Mouse (Mus musculus): ENCODE measurements around the gene Pkdcc.
A peak's percentile ranks its signal among the peaks of the same experiment; 100 is the strongest.

The Pkdcc gene

DNA sequence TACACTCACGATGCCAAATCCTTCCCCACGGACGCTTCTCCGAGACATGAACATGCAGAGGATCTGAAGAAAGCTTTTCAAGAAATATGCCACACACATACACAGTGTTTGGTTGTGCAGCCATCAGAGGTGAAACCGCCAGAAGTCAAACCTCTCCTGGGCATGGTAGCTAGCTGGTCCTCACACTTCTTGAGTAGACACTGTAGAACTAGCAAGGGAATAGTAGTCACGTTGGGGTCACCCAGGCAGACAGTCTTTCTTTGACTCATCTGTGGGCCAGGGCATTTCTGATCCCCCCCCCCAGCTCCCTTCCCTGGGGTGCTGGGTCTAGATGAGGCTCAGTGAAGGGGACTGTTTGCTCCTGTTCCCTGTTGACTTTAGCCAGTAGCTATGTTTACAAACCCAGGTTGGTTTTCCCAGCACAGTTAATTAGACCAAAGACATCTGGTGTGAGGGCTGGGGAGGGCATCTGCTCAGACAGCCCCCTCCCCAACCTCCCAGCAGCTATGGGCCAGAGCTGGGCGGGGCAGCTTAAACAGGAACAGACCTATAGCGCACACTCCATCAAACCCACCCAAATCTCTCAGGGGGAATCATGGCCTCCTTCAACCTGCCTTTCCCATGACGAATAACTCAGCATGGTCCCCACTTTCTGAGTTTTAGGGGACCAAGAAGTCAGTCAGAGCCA is 1.7 kb upstream of the Pkdcc start:
- no peak for DNase-seq

DNA sequence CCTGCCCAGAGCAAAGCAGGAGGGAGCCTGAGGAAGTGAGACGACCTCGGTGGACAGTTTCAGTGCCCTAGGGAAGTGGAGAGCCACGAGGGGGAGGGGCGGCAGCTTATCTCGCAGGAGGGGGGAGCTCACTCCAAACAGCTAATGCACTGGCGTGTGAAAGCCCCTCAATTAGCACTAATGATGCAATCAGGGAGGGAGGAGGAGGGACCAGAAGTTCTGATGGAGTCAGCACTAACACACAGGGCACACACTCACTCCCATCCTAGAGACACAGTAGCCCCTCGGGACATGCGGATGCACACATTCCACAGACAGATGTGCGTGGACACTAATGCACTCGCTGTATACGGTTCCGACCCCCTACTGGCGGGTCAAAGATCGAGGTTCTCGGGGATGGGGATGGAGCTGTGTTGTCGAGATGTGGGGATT is 915 bp upstream of the Pkdcc start:
- peak; percentile 64 for DNase-seq

DNA sequence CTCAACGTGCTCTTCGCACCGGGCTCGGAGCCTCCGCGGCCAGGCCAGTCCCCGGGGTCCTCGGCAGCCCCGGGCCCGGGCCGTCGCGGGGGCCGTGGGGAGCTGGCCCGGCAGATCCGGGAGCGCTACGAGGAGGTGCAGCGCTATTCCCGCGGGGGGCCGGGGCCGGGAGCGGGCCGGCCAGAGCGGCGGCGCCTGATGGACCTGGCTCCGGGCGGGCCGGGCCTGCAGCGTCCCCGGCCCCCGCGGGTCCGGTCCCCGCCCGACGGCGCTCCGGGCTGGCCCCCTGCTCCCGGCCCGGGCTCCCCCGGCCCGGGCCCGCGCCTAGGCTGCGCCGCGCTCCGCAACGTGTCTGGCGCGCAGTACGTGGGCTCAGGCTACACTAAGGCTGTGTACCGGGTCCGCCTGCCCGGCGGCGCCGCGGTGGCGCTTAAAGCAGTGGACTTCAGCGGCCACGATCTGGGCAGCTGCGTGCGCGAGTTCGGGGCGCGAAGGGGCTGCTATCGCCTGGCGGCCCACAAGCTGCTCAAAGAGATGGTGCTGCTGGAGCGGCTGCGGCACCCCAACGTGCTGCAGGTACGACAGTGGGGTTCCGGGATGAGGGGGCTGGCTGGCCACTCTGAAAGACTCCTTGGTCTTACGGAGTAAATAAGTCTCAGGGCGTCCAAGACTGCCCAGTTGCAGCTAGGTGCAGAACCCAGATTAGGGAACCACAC is 595 bp downstream of the Pkdcc start:
- no peak for DNase-seq

DNA sequence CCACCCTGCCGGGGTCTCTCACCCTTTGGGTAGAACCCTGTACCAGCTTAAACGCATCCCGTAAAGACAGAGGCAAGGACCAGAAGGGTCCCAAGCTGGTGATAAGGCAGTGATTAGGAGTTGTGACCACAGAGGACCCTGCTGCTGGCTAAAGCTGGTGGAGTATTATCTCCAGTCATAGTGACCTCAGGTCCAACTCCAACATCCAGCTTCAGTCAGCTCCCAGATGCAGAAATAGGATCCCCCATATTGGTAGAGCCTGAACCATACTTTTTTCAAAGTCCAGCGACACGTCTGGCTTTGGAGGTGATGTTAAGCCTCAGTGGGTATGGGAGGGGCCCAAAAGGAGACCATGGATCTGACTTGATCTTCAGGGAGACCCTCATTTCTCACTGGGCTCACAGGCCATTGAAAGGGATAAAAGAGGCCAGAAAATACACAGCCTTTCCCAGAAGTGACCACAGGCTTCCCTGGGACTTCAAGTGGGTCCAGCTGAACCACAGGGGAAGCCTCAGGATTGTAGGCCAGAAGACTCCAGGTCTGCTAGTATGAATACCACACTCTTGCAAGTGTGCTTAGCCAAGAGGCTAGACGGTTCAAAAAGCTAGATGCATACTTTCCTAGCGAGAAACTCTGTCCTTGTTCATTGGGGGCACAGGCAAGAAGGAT is 1.3 kb downstream of the Pkdcc start:
- DNase-seq, result no peak

DNA sequence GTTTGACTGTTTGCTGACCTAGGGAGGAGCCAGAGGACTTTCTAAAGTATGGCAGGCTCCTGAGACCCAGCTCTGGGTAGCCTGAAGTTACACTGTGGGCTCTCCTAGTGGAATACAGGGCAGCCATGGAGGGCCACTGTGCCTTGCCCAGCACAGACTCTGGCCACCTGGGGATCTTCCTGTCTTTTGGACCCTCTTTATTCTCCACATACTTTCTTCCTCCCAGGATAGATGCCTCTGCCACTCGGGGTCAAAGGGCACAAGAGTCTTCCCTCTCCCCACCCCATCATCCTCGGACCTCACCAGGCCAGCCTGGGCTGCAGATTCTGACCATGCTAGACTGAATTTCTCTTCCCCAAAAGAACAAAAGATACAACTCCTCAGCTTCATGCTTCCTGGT is 3.1 kb downstream of the Pkdcc start:
- DNase-seq, result no peak

DNA sequence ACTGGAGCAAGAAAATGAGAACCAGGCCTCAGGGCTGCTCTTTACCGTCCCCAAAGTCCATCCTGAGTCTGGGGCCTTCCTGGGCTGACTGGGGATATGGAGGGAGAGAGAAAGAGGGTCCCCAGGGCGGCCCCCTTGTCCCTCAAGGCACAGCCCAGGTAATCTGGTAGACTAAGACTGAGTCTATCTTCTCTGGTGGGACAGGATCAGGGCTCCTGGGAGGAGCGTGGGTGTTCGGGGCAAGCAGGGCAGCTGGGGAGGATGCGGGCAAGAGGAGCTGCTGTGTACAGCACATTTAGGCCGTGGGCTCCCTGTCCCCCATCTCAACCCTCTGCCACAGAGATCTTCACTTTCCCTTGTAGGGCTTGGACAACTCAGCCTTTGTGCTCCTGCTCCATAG is 3.6 kb downstream of the Pkdcc start:
- no peak for DNase-seq

DNA sequence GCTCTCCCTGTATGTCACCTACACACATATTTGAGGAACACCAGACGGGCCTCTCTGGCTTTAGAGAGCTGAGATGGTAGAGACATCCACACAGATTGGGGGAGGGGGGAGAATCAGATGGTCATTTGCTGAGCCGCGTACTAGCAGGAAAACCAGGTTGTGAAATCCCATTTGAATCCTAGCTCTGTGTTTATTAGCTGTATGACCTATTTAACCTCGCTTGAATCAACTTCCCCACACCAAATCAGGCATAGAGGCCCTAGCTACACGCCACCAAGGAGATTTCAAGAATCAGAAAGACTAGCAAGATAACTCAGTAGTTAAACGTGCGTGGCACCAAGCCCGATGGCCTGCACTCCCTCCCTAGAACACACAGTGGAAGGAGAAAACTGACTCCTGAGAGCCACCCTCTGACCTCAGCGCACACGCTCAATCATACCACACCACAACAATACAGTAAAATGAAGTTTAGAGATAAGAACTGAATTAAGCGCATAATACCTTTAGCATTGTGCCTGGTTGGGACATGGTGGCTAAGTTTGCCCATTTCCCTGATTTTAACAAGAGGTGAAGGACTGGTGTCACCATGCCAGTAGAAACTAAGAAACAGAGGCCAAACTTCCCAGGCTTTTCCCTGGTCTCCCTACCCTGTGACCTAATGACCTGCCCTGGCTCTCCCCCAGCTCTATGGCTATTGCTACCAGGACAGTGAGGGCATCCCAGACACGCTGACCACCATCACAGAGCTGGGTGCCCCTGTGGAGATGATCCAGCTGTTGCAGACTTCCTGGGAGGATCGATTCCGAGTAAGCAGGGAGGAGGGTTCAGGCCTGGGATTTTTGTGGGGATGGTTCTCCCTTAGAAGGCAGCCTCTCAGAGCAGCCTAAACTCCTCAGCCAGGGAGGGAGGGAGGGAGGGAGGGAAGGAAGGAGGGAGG is 4.5 kb downstream of the Pkdcc start:
- no peak for DNase-seq

DNA sequence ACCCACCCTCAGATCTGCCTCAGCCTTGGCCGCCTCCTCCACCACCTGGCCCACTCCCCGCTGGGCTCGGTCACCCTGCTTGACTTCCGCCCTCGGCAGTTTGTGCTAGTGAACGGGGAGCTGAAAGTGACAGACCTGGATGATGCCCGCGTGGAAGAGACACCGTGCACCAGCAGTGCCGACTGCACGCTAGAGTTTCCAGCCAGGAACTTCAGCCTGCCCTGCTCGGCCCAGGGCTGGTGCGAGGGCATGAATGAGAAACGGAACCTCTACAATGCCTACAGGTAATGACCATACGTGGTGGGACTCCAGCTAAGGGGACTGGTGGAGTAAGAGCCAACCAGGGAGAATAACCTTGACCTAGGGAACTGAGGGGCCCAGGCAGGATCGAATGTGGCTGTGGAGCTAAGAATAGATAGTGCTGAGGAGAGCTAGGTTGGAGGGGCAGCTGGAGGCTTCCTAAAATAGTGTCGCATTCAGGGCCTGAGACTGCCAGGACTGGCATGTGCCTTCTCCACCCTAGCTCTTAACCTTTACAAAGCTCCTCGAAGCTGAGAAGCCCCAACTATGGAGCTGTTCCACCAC is 6.0 kb downstream of the Pkdcc start:
- no peak for DNase-seq

DNA sequence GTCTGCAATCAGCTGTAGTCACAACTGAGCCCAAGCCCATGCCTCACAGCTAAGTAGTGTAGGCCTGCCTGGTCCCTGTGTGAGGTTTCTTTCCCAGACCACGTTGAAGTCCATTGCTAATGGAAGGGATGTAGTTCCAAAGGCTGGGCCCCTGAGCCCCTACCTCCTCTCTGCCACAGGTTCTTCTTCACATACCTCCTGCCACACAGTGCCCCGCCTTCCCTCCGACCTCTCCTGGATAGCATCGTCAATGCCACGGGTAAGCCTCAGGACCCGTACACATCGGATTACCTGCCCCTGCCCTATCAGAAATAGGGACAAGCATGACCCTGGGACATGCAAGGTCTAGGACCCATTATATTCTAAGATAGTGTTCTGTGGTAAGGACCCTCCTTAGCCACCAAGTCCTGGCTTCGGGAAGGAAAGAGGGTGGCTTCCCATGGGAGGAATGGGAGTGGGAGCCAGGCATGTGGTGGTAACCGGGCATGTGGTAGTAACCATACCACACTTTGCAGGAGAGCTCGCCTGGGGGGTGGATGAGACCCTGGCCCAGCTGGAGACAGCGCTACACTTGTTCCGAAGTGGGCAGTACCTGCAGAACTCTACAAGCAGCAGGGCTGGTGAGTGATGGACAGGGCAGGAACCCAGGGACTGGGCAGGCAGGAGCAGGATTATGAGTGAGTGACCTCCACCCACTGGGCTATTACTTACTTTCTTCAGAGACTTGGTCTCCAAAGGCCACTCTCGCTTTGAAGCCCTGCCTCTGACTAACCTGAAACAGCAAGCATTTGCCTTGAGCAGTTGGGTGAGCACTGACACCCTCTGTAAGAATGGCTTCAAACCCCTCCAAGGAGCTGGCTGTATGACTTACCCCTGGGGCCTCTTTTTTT is 6.8 kb downstream of the Pkdcc start:
- no peak for DNase-seq

DNA sequence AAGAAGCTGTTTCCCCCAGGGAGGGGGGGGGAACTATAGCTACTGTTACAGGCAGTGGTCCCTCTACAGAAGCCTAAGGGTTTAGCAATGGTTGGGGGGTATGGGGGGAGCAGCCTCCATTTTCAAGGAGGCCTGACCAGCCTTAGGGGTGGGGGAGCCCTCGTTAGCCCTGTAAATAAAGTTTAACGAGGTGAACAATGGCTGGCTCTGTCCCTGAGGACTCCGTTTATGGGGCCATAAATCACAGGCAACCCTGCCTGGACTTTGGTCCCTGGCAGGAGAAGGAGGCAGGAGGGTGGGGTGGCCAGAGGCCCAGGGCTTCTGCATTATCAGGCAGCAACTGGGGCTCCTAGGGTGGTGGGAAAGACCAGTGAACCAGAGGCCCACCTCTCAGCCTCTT is 7.6 kb downstream of the Pkdcc start:
- peak; percentile 81 for DNase-seq

DNA sequence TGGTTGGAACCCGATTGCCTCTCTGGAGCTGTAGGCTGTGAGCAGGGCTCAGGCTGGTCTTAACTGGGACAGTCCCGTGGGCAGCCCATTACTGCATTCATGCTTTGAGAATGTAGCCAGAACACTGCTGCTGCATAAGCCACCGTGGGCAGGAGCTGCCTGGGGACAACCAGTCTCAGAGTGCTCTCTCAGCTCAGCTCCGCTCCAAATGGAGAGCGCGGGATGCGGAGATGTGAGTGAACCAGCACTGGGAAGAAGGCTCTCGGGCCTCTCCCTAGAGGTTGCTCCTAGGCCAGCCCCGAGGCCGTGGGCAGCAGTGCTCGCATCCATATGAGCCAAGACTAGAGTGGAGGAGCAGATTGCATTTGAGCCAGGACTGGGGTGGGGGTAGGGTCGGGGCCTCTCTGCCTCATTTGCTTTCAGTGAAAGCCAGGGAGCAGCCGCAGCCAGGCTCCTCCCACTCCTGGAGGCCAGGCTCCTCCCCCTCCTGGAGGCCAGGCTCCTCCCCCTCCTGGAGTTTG is 9.4 kb downstream of the Pkdcc start:
- DNase-seq, result peak; percentile 67

DNA sequence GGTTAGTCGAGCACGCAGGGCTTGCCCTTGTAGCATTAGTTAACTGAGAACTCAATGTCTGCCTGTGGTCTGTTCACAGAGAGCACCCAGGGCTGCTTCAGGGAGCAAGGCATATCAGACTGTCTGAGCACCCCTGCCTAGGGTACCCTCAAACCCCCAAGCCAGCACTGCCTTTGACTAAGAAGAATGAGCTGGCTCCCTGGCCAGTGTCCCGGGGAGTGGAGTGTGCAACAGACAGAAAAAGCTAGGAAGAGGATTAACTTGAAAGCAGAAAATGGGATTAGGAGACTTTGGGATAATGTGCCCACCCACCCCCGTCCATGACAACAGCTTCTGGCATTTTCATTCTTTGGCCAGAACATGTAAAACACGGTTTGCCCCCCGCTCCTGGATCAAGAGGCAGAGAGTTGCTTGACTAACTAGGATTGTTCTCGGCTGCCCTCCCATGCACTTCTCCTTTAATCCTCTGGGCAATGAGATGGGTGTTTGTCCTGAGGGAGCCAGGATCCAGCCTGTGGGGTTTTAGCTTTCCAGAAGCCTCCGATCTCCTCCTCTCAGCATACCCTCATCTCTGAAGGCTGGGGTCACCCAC is 11.4 kb downstream of the Pkdcc start:
- DNase-seq, result no peak

DNA sequence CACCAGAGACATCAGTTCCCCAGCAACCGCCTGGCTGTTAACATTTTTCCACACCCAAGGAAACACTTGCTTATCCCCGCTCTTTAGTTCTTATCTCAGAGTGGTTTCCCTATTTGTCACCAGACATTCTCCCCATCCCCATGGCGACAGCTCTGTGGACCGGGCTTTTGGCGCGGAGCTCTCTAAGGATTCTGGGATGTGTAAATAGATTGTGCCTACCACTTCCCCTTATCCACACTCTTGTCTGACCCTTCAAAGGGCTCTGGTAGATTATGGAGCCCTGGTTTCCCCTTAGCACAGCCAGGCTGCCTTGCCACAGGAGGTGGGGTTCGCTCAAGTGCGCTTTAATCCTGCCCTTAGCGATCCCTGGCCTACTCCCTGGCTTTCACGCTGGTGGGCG is 16.3 kb downstream of the Pkdcc start:
- no peak for DNase-seq

DNA sequence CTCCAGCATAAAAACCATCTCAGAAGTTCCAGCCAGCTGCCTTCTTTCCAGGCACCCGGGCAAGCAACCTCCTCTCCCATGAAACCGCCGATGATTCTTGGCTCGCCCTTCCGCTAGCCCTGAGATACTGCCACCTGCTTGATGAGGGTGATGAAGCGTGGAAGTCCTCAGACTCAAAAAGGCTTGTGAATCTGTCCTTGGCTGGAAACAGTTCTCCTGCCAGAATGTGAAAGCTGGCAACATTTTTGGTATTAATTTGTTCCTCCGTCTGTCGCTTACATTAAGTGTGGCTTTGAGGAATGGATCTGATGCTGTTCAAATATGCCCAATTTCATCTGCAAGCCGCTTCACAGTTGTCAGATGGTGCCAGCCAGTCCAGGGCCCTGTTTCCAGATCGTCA is 20.1 kb downstream of the Pkdcc start:
- no peak for DNase-seq

DNA sequence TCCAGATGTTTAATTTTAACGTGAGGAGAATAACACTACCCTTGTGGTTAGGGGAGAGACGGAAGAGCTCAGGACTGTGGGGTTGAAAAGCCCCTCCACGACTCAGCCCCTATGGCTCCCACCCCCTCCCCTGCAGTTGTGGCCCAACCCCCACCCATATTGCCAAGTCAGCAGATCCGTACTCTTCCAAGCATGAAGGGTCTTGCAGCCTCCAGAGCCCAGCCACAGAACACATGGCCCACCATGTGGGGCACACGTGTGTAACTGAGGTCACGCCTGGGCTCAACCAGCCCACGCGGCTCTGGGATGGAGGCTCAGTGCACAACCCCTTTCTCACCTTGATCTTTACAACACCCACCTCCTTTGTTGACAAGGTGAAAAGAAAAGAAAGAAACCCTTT is 21.1 kb downstream of the Pkdcc start:
- DNase-seq, result no peak

DNA sequence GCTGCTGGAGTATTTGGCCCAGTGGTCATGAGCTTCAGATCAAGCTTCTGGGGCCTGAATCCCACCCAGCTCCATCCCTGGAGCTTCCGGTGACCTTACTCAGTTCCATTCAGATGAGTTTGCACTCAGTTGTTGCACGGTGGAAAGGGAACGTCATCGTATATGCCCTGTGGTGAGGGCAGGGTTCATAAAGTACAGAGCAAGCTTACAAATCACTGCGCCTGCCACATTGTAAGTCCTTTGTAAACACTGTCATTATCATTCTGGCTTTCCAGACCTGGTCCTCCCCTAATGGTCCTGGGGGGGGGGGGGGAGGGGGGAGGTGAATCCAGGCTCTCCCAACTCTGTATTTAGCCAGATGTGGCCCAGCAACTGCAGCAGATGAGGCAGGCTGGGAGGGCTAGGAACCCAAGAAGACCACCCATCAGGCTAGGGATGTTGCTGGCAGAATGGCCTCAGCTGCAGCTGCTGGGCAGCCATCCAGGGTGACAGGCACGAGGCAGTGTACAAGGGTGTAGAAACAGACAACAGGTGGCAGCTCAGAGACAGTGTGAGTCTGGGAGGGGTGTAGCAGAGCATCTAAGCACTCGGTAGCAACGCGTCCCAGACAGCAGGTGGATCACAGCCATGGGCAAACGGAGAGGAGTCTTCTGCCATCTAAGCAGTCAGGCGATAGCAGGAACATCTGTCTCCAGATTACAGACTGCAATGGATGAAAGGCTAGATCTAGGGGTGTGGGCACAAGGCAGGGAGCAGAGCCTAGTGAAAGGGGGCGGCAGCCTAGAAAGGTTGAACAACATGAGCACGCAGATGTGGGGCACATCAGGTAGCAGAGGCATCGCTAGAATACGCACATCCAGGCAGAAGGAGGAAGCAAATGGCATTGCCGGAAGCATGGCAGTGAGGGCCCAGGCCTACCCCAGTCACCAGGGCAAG is 23.3 kb downstream of the Pkdcc start:
- no peak for DNase-seq

DNA sequence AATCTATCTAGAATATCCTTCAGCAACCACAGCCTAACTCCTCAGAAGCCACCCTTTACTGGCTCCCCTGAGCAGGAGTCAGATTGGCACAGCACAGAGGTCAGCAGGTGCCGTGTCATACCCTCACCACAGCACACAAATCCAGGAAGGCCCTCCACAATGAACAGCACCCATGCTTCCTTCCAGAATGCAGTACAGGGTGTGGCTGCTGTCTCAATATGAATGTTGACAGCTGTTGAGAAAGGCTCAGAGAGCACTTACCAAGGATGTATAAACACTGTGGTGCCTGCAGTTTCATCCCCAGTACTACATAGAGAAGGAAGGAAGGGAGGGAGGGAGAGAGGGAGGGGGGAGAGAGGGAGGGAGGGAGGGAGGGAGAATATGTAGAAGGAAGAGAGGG is 29.4 kb downstream of the Pkdcc start:
- DNase-seq, result no peak

DNA sequence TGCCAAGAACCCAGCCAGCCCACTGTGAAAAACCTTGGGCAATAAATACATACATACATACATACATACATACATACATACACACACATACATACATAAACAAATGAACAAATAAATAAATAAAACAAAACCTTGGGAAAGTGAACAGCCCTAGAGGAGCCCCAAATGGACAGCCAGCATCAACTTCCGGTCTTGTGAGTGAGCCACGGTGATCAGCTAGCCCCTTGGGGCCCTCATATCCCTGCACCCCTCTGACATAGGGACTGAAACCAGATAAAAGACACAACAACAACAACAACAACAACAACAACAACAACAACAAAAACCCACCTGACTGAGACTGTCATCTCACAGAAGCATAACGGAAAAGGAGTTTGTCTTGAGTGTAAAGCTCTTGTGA is 30.4 kb downstream of the Pkdcc start:
- no peak for DNase-seq

DNA sequence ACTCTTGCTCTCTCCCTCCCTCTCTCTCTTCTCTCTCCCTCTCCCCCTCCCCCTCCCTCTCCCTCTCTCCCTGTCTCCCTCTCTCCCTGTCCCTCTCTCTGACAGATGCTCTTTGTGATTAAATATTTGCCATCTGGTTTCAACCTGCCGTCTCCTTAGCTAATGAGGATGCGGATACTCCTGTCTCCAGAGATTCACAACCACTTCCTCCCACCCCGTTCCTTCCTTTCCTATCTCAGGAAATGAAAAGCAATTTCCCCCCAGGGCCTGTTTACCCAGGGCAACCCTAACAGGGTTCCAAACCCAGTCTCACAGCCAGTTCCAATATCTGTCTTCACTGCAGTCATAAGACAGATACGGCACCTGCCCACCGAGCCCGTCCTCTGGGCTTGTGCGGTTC is 31.0 kb downstream of the Pkdcc start:
- DNase-seq, result no peak

DNA sequence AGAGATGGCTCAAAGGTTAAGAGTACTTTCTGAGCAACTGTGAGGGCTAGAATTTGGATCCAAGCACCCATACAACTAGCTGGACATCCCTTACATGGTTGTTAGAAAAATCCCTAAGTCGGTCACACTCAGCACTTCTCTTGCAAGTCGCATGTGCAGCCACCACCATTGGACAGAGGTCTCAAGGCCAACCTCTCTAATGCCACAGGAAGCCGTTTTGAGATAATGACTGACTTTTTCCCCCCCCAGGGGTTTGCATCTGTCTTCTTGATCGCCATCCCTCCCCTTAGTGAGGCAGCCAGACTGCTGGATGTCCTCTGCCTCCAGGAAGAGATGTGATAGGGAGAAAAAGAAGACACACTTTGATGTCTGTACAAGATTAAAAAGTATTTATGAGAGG is 32.1 kb downstream of the Pkdcc start:
- no peak for DNase-seq
